Mouse (Mus musculus) yolk sac, embryonic 10.5 days (tissue): ENCODE data around the gene Tcta.
"Not testable (repeated sequence)": the region's sequence is repeated elsewhere in the genome, so short reads cannot be mapped to it uniquely, and the experiment has no call there.

Experiments used
- DNase-seq: peaks from one replicate; pipeline ENCODE4 v3.0.0-alpha.2; 2017; ENCODE audit warnings: low spot score

Tcta gene

DNA sequence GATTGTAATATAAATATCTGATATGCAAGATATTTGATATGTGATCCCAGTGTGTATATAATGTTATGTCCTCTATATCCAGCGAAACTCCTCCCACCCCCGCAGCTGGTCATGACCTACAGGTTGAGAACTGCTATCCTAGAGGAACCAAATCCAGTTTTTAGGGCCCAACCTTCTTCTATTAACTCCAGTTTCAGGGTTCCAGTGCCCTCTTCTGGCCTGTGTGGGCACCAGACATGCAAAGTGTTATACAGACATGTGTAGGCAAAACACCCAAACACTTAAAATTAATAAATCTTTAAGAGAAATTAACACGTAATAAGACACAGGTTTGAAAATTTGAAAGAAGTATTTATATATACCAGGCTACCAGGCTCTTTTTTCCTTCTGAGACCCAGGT is 11.6 kb upstream of the Tcta start:
- DNase-seq: no peak

DNA sequence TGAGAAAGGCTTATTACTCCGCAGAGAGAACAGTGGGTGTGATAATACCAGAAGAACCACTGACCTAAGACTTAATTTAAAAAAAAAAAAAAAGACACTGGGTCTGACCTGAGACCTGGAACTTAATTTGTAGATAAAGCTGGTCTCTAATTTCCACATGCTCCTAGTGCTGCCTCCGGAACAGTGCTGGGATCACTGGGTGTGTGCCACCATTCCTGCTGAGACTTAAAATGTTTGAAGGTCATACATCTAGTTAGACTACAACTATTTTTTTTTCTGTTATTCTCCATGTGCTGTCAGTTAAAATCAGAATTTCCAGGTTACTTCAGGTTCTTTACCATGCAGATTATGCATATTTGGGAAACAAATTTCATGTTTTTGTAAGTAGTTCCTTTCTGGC is 2.2 kb upstream of the Tcta start:
- DNase-seq: no peak

DNA sequence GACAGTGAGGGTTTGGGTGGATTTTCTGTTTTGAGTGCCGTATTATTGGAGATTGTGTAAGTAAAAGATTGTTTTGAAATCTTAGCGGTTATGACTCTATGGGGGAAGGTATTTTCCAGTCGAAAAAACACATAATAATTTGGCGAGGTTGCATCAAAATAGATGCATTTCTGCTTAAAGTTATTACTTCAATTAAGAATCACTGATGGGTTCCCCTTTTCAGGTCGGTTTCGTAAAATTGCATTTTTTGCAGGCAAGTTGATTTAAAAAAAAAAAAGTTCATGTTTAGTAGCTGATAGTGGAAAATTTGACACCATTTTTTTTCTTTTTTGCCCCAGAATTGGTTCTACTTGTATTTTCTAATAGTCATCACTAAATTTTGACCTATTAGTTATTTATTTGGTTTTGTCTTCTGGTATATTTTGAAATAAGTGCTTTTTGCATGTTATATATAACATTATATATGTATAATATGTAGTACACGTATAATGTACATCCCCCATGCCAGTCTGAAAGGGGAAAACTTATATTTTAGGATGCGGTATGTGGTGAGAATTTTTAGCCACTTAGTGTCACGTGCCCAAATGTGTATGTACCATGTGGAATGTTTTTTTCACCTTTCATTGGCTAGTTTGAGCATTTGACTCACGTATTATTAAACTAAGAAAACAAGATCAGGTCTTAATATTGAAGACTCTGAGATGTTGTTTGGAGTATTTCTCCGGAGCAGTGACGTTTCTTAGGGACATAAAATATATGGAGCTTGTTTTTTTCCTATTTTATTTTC is 1.3 kb upstream of the Tcta start:
- DNase-seq: no peak

DNA sequence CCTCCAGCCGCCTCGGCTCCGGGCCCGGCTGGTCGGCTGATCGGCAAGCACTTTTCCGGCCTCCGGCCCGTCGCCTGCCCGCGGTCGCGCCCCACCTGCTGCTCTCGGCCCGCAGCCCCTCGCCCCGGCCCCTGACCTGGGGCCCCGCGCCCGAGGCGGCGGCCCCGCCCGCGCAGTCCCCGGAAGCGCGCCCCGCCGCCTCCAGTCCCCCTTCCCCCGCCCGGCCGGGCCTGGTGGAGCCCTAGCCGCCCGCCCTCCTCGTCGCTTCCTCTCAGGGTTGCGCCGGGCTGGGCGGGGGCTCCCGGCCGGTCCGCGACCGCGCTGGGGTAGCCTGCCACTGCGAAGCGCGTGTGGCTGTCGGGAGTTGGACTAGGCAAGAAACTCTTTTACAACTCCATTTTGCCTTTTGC is 616 bp upstream of the Tcta start:
- DNase-seq: no peak

DNA sequence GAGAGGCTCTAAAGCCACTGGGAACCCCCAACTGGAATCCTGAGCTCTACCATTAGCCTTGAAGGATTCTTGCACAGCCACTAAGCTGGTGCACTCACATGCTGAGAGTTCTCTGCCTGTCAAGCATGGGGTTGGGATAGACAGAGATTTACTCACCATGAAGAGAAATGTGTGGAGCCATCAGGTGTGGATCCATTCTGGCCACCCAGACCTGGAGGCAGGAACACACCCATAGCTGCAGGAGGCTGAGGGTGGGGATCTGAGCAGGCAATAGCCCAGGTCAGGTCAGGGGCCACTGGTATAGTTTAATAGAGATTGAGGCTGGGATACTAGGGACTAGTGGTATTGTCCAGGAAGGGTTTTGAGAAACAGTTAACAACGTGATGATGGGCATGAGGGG is 790 bp downstream of the Tcta start:
- no peak for DNase-seq

DNA sequence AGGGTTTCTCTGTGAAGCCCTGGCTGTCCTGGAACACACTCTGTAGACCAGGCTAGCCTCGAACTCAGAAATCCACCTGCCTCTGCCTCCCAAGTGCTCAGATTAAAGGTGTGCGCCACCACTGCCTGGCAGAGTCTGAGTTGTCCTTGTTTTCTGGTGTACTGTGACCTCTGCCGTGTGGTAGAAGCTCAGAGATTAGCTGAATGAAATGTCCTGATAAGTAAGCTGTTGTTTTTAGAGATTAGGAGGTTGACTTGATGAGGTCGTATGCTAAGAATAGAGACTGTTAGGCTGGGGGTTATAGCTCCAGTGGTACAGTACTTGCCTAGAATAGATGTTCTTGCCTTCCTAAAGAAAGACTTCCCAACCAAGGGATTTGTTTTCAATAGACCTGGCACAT is 1.2 kb downstream of the Tcta start:
- peak; percentile 35 for DNase-seq

DNA sequence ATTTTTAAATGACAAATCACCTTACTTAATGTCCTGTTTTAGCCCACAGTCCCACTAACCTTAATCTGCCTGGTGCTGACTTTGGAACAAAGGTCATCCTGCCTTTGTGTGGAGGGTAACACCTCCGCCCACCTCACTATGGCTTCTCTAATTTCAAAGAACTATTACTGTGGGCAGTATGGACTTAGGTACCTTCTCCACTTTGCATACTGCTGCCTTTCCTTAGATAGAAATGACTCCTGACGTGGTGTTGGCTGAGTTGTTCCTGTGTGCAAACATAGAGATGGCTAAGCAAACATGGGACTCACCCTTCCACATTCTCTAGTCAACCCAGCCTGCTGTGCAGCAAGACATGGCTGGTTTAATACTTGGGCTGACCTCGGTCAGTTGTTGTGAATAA is 4.1 kb downstream of the Tcta start:
- DNase-seq: peak; percentile 75

DNA sequence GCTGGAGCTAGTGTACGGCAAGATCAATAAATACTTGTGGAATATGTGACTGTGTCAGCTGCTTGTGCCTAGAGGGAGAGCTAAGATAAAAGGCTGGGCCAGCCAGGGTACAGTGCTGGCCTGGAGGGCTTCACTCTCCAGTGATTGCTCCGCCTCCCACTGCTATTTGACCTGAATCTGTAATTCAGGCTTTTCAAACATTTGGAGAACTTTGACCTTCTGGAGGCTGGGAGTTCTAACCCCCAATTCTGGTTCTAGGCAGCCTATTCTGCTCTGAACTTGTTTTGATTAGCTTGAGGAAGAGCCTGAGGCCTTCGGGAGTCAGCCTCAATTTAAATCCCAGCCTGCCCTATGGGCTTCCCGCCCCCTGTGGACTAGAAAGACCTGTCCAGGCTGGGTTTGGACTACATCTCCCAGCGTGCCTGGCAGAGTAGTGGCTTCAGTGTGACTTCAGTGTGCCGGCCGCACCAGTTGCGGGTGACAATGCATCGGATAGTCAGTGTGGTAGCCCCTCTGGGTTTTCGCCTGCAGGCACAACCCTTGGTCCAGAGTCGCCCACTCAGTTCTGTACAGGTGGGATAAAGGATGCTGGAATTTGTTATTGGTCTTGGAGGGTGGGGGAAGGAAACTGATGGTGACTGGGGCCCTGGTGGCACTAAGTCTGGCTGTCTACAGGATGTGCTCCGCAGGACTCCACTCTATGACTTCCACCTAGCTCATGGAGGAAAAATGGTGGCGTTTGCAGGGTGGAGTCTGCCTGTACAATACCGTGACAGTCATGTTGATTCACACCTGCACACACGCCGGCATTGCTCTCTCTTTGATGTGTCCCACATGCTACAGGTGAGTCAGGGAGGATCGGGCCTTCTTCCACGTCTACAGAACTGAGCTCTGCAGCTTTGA is 9.3 kb downstream of the Tcta start, which contains the start of gene Amt:
TSS of gene Amt (plus strand) at position 401 of the 903 bp plus-strand sequence.
- peak; percentile 91 for DNase-seq

DNA sequence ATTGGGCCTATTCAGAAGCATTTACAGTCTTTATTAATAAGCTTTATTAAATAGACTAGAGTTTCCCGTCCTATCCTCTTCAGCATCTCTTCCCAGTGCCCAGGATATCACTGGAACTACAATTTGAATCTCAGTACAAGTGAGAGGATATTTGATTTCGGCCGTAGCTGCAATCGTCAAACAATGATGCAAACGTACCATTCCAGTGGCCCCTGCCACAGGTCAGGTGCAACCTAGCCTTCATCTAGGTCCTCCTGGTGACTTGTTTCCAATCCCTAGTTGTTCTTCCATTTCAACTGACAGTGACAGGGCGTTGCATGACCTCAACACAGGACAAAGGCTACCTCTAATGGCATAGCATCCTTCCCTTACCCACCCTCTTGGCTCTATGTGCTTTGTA is 15.2 kb downstream of the Tcta start:
- DNase-seq: no peak

DNA sequence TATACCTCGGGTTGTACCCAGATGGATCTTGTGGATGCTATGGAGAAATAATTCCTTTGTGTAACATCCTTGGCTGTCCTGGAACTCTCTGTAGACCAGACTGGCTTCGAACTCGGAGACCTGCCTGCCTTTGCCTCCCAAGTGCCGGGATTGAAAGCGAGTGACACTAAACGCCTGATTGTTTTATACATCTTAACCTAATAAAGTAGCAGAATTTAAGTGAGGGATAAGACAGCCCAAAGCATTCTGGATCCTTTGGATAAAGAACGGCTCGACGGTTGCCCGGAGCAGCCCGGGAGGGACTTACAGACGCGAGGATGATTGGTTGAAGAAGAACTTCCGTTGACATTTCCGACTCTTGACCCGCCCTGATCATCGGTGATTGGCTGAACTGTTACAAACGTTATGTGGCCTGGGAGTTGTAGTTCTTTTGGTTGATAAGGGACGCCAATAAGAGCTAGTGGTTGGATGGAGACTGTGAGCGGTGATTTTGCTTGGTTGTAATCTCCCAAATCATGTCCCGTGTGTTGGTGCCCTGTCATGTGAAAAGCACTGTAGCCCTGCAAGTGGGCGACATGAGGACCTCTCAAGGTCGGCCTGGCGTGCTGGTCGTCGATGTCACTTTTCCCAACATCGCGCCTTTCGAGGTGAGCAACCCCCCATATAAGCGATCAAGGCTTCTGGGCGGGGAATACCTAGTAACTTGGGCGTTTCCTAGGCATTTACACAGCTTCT is 15.8 kb downstream of the Tcta start, which contains the start of gene Nicn1:
TSS of gene Nicn1 (plus strand) at position 414 of the 735 bp plus-strand sequence.
- peak; percentile 93 for DNase-seq

DNA sequence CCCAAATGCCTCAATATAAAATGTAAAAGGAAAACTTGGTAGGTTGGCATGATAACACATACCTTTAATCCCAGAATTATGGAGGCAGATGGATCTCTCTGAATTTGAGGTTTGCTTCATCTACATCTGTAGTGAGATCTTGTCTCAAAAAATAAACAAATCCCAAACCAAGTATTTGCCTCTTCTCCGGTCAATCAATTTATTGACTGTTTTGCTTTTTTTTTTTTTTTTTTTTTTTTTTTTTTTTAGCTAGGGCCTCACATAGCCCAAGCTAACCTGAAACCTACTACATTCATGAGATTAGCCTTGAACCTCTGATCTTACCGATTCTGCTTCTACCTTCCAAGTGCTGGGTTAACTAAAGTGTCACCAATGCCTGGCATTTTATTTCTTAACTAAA is 16.6 kb downstream of the Tcta start:
- no peak for DNase-seq

DNA sequence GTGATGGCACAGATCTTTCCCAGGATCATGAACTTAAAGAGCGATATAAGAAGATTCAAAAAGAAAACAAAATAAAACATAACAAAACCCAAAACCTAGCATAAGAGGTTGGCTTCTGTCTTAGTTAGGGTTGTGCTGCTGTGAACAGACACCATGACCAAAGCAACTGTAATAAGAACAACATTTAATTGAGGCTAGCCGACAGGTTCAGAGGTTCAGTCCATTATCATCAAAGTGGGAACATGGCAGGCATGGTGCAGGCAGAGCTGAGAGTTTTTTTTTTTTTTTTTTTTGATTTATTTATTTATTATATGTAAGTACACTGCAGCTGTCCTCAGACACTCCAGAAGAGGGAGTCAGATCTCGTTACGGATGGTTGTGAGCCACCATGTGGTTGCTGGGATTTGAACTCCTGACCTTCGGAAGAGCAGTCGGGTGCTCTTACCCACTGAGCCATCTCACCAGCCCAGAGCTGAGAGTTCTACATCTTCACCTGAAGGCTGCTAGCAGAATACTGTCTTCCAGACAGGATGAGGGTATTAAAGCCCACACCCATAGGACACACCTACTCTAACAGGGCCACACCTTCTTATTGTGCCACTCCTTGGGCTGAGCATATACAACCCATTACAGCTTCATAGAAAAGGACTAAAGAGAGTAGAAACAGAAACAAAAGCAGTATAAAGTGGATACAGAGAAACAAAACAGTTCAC is 18.3 kb downstream of the Tcta start:
- DNase-seq: not testable (repeated sequence)

DNA sequence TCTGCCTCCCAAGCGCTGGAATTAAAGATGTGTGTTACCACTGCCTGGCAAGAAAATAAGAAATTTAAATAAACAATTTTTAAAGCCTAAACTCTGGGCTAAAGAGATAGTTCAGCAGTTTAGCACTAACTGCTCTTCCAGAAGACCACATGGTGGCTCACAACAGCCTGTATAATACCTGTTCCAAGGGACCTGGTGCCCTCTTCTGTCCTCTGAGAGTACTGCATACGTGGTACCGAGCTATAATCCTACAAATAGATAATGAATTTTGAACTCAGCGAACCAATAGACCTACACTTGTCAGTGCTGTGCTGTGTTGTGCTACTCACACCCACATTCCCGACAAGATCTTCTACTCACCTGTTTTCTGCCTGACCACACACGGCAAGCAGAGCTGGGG is 21.6 kb downstream of the Tcta start:
- DNase-seq: peak; percentile 57

DNA sequence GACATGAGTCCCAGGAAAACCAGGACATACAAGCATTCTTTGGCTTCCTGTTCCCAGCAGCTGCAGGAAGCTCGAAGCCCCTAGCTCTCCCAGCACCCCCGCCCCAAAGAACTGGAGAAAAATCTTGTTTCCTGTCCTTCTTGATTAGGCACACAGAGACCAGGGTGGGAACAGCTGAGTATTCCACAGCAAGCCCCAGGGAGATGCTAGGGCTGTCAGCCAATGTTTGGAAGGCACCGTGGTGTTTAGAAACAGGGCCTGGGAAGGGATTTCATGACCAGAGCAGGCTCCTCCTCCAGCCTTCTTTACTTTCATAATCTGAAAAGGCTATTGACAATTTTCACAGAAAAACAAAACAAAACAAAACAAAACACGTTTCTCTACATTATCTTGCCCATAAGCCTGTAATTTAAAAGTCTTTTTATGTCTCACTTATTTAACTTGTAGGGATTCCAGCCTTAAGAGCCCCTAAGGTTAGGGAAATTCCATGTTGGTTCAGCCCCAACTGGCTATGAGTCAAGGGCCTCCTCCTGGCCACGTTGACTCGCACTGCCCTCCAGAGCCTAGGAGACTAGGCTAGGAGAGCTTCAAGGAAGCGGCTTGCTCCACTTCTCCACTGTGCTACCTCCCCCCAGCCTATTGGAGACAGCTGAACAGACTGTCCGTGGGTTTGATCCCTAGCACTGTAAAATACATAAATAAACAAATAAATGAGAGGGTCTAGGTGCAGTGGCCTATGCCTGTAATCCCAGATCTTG is 25.7 kb downstream of the Tcta start:
- DNase-seq: no peak

DNA sequence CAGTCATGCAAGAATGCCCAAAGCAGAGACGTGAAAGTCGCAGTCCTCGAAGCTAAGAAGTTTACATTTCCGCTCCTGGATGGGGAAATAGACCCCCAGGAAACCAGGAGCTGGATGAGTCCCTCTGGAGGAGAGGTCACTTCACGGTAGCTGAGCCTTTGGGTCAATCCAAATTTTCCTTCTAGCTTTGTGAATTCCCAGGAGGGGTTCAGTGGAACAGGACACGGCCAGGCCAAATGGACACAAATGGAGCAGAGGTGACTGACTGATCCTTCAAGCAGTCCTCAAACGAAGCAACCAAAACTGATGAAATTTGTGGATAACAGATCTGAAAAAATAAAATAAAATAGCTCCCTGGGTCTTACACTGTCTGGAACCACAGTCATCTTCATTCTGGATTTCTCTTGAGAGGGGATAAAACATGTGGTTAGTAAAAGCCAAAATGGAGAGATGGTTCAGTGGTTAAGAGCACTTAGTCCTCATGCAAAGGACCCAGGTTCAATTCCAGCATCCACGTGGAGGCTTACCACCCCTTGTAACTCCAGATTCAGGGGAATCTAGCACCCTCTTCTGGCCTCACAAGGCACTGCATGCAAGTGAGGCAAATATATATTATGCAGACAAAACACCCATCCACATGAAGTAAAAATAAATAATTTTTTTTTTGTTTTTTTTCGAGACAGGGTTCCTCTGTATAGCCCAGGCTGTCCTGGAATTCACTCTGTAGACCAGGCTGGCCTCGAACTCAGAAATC is 27.1 kb downstream of the Tcta start:
- peak; percentile 9 for DNase-seq

DNA sequence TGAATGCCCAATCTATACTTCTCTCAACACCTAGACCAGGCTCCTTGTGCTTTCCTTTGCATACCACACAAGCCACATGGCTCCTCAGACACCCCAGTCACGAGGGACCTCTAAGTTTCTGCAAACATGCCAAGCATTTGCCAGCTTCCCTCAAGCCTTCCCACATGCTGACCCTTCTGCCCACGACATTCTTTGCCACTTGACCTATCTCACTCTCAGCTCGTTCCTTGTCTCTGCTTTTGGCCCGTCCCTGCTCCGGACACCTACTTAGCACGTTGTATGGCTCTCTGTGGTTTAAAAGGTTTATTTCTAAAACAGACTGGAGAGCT is 30.7 kb downstream of the Tcta start:
- no peak for DNase-seq

DNA sequence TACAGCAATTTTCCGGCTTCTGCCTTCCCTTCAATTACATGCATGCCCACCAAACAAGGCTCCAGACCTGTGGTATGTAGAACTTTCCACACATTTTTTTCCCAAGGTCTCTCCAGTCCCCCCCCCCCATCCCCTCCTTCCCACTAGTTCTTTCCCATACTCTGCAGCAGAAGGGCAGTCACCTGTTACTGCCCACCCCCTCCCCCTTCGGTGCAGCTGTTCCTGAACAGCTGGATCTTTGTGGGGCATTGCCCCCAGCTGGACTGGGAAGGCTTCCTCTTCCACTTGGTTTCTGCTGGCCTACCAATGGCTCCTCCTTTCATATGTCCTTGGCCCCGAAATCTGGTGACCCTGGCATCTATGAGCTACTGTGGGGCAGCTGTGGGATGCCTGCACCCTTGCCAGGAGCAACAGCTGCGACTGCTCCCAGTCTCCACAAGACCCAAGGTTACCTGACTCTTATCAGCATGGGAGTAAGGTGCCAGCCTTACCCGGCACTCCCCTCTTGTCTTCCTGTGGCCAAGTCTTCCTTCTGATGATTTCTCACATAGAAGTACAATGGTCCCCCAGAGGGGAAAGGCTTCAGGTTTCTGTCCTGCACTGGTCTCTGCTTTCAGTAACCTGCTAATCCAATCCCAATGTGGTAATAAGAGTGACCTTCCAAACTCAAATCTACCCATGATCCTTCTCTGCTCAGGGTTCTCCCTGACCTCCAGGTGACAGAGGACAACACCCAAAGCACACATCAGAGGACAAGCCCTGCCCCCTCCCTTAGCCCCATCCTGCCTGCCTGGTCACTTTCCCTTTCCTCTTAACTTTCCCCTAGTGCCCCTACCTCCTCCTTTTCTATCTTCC is 31.3 kb downstream of the Tcta start:
- no peak for DNase-seq

DNA sequence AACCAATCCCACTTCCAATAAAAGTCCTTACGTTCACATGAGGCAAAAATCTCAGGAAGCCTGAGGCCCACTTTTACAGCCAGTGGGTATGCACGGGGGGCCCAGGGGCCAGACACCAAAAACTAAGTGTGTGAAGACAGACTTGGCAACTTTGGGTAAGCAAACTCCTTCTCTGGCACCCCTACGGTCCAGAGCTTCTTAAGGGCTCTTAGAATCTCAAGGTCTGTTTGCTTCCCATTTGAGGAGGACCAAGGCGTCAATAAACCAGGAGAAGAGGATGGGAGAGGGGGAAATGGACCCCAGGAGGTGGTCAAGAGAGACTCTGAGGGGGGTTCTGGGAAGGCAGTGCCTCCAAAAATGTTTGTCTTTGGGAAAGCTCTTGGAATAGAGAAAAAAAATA is 32.5 kb downstream of the Tcta start:
- no peak for DNase-seq

DNA sequence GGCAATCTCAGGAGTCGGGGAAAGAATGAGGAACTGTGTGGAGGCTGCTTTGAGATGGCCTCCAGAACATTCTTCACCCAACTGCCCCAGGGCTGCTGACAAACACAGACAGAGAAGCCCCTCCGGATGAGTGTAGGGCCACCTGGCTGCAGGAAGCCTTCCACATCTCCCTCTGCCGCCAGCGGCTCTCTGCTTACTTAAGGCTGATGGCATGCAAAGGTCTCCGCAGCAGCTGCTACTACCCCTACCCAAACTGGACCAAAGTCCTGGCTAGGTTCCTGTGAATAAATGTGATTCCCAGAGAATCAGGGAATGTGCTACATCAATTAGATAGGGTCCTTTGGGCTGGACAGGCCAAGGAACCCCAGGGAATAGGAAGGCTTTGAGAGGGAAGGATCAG is 33.3 kb downstream of the Tcta start:
- DNase-seq: peak; percentile 13
